Mouse (Mus musculus) kidney, postnatal 0 days (tissue): ENCODE results near the gene Atp6v1f. TPM values are rescaled to one million over a fixed set of nuclear protein-coding genes. Genes with fewer than 3 reads are reported as not detected.

Experiments used
- ATAC-seq: fragments of 200-750 bp; cut with Nextera tagmentation; replicated peaks from 2 replicates; pipeline ENCODE4 v1.8.0; 2017; ENCODE audit warnings: low read depth, moderate number of reproducible peaks, moderate TSS enrichment, moderate library complexity; ENCODE audit not compliant: low FRiP score
- DNase-seq: peaks from one replicate; pipeline ENCODE4 v3.0.0-alpha.2; 2016; ENCODE audit warnings: low spot score
- H3K27ac ChIP-seq: fragments of 300-500 bp; sonication (generic); 2 replicates; pipeline ENCODE4 v1.5.1; 2014; ENCODE audit warnings: mild to moderate bottlenecking
- H3K27me3 ChIP-seq: fragments of 300-500 bp; sonication (generic); 2 replicates; pipeline ENCODE4 v1.6.1; 2014; ENCODE audit warnings: low read length, mixed read lengths; ENCODE audit not compliant: insufficient read depth
- H3K36me3 ChIP-seq: fragments of 300-500 bp; sonication (generic); 2 replicates; pipeline ENCODE4 v1.6.1; 2014; ENCODE audit warnings: low read length, mixed read lengths; ENCODE audit not compliant: insufficient read depth
- H3K4me1 ChIP-seq: fragments of 300-500 bp; sonication (generic); replicated peaks from 2 replicates; pipeline ENCODE4 v1.6.1; 2014; ENCODE audit warnings: antibody characterized with exemption, low read length, mixed read lengths; ENCODE audit not compliant: insufficient read depth
- H3K4me2 ChIP-seq: fragments of 300-500 bp; sonication (generic); 2 replicates; pipeline ENCODE4 v1.6.1; 2014; ENCODE audit warnings: mild to moderate bottlenecking, low read length, moderate library complexity, mixed read lengths
- H3K4me3 ChIP-seq: fragments of 300-500 bp; sonication (generic); replicated peaks from 2 replicates; pipeline ENCODE4 v1.5.1; 2014; ENCODE audit warnings: low read depth, low read length
- H3K9ac ChIP-seq: fragments of 300-500 bp; sonication (generic); 2 replicates; pipeline ENCODE4 v1.6.1; 2014; ENCODE audit warnings: low read depth, low read length
- H3K9me3 ChIP-seq: fragments of 300-500 bp; sonication (generic); replicated peaks from 2 replicates; pipeline ENCODE4 v1.6.1; 2016; ENCODE audit warnings: low read length, inconsistent platforms, mixed read lengths
- CTCF ChIP-seq: IDR thresholded peaks from 2 replicates; pipeline ENCODE4 v1.5.1; 2016; ENCODE audit warnings: antibody characterized with exemption, low read depth, mild to moderate bottlenecking, moderate library complexity
- WGBS: fragments of 180-500 bp; shearing (Covaris S2); extraction: QIAGEN DNeasy Blood & Tissue Kit; methylation state at CpG from one replicate; pipeline ENCODE4 v1.1.7; 2014; 5-methylcytosine and 5-hydroxymethylcytosine counted together
- polyA plus RNA-seq: library from polyadenylated mRNA; unstranded; fragments of >200 nt; fragmentation: Nextera tagmentation; extraction: Ambion mirVana; gene quantifications from 2 replicates; pipeline ENCODE4 v1.2.1, GENCODE M21; 2015

Atp6v1f gene
- polyA plus RNA-seq, 1 experiment from 2014 or later = 485 TPM

DNA sequence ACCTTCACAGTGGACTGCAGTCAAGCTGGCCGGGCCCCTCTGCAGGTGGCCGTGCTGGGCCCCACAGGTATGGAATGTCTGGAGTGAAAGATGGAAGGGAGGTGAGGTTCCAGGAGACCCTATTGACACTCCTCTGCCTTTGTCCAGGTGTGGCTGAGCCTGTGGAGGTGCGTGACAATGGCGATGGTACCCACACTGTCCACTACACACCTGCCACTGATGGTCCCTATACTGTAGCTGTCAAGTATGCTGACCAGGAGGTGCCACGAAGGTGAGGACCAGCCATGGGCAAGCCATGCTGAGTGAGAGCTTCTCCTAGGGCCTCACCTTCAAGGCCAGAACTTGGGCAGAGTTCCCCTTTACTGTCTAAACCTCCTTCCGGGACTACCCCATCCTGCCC is 16.9 kb upstream of the Atp6v1f start:
- no peaks in the 10 kb centered on the region for H3K27me3 ChIP-seq
- WGBS = 87% methylated on average over 6 of the region's 6 CpGs
- no peak for TF ChIP-seq CTCF
- no peak overlapping the region for H3K27ac ChIP-seq
- no peaks in the 10 kb centered on the region for H3K9me3 ChIP-seq
- DNase-seq (no peak), ATAC-seq (no peak)
- H3K36me3 ChIP-seq = 0 out of 2 replicates have a peak, but pooled peaks cover 2% of the 10 kb centered on the region
- no peaks in the 10 kb centered on the region for H3K4me1 ChIP-seq
- H3K9ac ChIP-seq = no peak overlapping the region
- H3K4me3 ChIP-seq = no peak overlapping the region
- no peak overlapping the region for H3K4me2 ChIP-seq

DNA sequence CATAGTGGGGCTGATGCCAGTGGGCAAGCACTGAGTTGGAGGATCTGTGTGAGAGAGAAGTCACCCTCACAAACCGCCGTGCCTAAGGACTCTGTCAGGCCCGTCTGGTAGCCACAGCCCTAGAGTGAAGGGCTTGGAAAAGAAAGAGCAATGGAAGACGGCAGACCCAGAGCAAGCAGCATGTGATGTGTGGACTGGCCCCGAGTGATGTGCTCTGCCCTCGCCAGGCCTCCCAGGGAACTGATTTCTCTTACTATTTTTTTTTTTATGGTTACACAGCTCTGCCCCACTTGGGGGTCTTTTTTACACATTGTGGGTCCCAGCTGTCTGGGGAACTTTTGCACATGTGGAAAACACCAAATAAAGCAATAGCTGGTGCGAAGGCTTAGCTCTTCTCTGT is 6.0 kb upstream of the Atp6v1f start:
- Histone ChIP-seq H3K4me2 (no peak overlapping the region), H3K4me3 (no peak overlapping the region), H3K27ac (no peak overlapping the region), H3K9me3 (no peaks in the 10 kb centered on the region), H3K27me3 (no peaks in the 10 kb centered on the region), H3K36me3 (peaks cover 8% of the 10 kb centered on the region; the same call in 1 of the 2 replicates), H3K9ac (no peak overlapping the region), H3K4me1 (no peaks in the 10 kb centered on the region)
- TF ChIP-seq CTCF = no peak
- ATAC-seq (no peak), DNase-seq (no peak)
- WGBS = 55% methylated on average over 7 of the region's 7 CpGs

DNA sequence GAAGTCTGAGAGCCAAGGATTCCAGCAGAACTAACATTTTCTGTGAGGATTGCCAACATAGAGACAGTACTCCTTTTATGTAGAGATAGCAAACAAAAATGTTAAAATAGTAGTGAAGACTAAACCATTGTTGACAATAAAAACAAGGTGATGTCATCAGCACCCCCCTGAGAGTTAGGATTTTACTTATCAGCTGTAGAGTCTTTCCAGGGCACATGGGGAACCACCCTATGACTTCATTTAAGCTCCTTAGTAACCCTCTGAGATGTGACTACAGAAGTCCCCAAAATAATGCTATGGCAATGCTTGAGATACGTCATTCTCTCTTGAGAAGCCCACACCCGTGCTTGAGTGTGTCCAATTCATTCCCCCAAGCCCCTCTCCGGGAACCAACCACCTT is 4.1 kb upstream of the Atp6v1f start:
- no peak for TF ChIP-seq CTCF
- DNase-seq (no peak), ATAC-seq (no peak)
- Histone ChIP-seq H3K9ac (no peak overlapping the region), H3K9me3 (no peaks in the 10 kb centered on the region), H3K36me3 (no peaks in the 10 kb centered on the region), H3K4me1 (no peaks in the 10 kb centered on the region), H3K4me2 (no peak overlapping the region), H3K27ac (no peak overlapping the region), H3K4me3 (no peak overlapping the region), H3K27me3 (no peaks in the 10 kb centered on the region)
- WGBS = 78% methylated on average over 3 of the region's 3 CpGs

DNA sequence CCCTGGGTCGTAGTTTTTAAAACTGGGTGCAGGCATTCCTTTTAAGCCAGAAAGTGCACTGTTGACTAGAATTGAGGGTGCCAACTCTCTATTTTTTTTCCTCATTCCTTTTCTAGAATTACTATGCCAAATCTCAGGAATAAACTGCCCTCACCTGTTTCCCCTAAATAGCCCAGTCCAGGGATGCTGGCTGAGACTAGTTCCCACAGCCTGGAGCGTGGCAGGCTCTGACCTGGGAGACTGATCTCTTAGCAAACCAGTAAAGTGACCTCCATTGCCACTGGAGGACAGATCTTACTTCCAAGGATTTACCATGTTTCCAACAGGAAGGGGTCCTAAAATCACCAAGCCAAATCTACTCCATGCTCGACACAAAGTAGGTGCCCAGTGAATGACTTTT is 1.3 kb downstream of the Atp6v1f start:
- DNase-seq (no peak), ATAC-seq (no peak)
- Histone ChIP-seq H3K9me3 (no peaks in the 10 kb centered on the region), H3K4me2 (peak overlapping the region; percentile 68), H3K27me3 (no peaks in the 10 kb centered on the region), H3K4me3 (peak overlapping the region; percentile 64), H3K9ac (peak overlapping the region; percentile 50; the same call in 1 of the 2 replicates), H3K4me1 (no peaks in the 10 kb centered on the region), H3K27ac (peak overlapping the region; percentile 85), H3K36me3 (peaks cover 11% of the 10 kb centered on the region; the same call in 1 of the 2 replicates)
- TF ChIP-seq CTCF = no peak
- WGBS = 75% methylated on average over 3 of the region's 3 CpGs

DNA sequence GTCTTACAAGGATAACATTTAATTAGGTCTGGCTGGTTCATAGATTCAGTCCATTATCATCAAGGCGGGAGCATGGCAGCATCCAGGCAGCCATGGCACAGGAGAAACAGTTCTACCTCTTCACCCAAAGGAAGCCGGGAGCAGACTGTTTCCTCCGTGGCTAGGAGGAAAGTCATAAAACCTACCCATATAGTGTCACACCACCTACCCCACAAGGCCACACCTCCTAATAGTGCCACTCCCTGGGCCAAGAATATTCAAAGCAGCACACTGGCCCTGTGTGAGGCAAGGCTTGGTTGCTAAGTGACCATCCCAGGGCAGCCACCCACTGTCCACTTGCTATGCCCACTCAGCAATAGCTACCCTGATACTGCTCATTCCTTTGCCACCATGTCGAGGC is 3.6 kb downstream of the Atp6v1f start, which contains the start of gene Atp6v1fnb:
TSS of gene Atp6v1fnb (plus strand) at position 301 of the 400 bp plus-strand sequence.
- Histone ChIP-seq H3K27ac (no peak within 1 kb of the TSS), H3K4me1 (peaks cover 8% of the 10 kb centered on the region), H3K9me3 (no peaks in the 10 kb centered on the region), H3K4me3 (no peak within 1 kb of the TSS), H3K9ac (no peak within 1 kb of the TSS), H3K27me3 (no peaks in the 10 kb centered on the region), H3K4me2 (no peak within 1 kb of the TSS), H3K36me3 (peaks cover 11% of the 10 kb centered on the region; the same call in 1 of the 2 replicates)
- no peak for DNase-seq
- 85% methylated on average over 4 of the region's 4 CpGs for WGBS
- ATAC-seq = no peak
- no peak for TF ChIP-seq CTCF

DNA sequence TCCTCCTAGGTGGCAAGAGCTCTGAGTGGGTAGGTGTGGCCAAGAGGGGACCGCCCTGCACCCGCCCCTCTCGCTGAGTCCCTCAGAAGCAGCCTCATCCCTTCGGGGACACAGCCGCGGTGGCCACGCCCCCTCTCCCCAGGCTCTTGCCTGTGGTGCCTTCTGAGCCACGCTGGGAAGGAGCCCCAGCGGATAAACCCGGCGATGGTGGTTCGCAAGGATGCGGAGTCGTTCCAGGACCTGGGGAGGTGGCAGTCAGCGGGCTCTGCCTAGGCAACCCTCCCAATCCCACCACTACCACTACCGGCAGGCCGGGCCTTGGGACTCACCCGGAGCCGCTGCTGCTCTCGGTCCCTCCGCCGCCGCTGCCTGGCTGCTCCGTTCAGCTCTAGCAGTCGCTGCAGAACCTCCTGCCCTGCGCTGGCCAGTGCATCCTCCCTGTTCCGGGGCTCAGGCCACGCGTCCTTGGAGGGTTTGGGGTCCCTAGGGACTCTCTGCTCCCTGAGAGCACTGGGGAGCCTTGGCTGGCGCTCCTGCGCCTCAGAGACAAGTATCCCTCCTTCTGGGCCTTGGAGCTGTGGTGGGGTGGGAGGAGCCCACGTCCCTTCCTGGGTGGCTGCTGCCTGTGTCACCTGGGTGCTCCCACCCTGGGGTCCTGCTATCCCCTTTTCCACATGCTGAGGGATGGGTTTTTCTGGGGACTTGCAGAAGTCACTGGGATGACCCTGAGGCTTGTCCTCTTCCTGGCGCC is 6.6 kb downstream of the Atp6v1f start:
- DNase-seq (peak; percentile 95), ATAC-seq (peak; percentile 93)
- Histone ChIP-seq H3K9ac (peak overlapping the region; percentile 60), H3K9me3 (no peaks in the 10 kb centered on the region), H3K4me1 (peaks cover 8% of the 10 kb centered on the region), H3K36me3 (peaks cover 11% of the 10 kb centered on the region; the same call in 1 of the 2 replicates), H3K4me3 (peak overlapping the region; percentile 42), H3K4me2 (peak overlapping the region; percentile 68), H3K27me3 (no peaks in the 10 kb centered on the region), H3K27ac (0 out of 2 replicates have a peak overlapping the region, but pooled peaks have one; percentile 47)
- 0 out of 2 replicates have a peak, but pooled peaks have one; percentile 3 for TF ChIP-seq CTCF
- 5% methylated on average over 33 of the region's 33 CpGs for WGBS
